Mouse (Mus musculus) gastrocnemius, adult 18-20 months (tissue): ENCODE measurements around the gene Xpo4. TPM values are rescaled to one million over a fixed set of nuclear protein-coding genes. Genes with fewer than 3 reads are reported as not detected.
A peak's percentile ranks its signal among the peaks of the same experiment; 100 is the strongest.
"Not testable (repeated sequence)": the region's sequence is repeated elsewhere in the genome, so short reads cannot be mapped to it uniquely, and the experiment has no call there.

Experiments used
- DNase-seq: peaks from one replicate; pipeline ENCODE4 v3.0.0; 2021; ENCODE audit warnings: low spot score
- total RNA-seq, 2 experiments: library from RNA; stranded (reverse); gene quantifications; 2 replicates each; pipeline ENCODE4 v1.2.3; 2021

The Xpo4 gene
- total RNA-seq, 2 experiments from 2014 or later = 10.1 to 10.9 TPM

DNA sequence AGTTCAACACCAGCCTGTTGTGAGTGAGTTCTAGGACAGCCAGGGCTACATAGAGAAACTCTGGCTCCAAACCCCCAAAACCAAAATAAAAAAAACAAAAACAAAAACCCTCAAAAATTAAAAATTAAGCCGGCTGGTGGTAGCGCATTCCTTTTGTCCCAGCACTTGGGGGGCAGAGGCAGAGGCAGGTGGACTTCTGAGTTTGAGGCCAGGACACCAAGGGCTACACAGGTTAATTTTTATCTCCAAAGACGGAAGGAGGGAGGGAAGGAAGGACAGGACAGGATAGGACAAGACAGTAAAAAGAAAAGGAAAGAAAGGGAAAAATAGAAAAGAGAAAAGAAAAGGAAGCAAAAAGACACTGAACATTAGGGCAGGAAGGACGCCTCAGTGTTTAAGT lies 17.5 kb upstream of the Xpo4 start:
- DNase-seq = no peak

DNA sequence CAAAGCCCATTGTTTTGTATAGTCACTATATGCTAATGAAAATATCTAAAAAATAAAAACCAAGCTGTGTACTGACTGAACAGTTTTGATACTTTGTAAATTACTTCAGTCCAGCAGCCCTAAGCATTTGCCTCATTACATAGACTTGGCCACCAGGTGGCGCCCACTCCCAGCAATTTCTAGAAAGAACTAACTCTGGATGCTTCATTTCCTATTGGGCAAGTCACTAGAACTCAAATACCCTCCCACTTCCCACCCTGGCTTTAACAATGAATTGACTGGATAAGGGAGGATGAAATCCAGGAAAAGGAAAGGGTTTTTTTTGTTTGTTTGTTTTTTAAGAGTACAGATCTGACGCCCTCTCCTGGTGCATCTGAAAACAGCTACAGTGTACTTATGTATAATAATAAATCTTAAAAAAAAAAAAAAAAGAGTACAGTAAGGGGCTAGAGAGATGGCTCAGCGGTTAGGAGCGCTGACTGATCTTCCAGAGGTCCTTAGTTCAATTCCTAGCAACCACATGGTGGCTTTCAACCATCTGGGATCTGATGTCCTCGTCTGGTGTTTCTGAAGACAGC lies 14.8 kb upstream of the Xpo4 start:
- DNase-seq = peak; percentile 86

DNA sequence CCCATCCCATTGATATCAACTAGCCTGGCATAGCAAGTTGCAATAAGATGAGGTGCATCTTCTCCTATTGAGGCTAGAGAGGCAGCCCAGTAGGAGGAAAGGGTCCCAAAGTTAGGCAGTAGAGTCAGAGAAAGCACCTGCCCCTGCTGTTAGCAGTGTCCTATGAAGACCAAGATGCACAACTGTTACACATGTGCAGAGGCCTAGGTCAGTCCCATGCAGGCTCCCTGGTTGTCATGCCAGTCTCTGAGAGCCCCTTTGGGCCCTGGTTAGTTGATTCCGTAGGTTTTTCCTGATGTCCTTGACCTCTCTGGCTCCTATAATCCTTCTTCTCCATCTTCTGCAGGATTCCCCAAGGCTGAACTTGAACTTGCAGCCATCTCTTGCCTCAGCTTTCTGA lies 14.3 kb upstream of the Xpo4 start:
- DNase-seq = no peak

DNA sequence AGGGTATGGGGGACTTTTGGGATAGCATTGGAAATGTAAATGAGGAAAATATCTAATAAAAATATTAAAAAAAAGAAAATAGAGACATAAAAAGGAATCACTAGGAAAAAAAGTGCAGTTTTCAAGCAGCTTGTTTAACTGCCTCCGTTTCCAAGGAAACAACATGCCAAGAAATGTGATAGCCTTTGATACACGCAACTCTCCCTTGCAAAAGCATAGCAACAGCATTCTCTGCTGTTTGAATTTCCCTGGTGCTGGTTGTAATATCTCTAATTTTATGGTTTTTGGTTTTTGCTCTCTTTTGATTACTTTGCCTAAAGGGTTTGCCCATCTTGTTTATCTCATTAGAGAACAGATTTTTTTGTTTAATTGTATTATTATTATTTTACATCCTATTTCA lies 10.3 kb upstream of the Xpo4 start:
- no peak for DNase-seq

DNA sequence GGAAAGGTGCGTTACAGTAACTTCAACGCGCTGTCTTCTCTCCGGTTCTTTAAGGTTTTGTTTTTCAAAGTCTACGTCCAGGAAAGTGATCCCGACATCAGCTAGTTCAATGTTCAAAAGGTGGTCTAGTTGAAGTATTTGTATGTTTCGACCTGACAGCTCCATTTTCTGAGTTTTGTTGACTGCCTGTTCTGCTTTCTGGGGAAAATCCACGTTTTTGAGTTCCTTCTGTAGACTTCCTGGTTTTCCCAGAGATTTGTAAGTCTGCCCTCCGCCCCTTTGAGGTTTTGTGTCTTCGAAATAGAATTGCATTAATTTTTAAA lies 359 bp upstream of the Xpo4 start:
- DNase-seq = no peak

DNA sequence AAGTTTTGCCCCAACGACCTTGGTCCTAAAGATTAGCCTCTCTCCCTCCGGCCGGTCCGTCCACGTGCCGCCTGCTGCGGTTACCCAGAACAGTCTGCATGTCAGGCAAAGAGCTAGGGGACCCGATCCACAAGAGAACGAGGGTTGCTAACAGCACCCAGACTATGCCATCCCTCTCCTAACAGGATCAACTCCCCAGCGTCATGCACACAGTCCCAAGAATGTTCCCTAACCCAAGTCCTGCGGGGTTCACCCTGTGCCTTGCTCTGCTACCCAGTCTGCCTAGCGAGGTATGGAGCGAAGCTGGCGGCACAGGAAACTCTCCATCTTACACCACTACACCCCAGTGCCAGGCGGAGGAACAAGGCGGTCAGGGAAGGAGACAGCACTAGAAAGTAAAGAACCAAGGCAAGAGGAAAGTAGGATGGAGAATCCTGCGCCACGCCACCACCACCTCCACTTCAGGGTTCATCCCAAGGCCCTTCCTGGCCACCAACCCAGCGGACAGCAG lies 864 bp downstream of the Xpo4 start:
- no peak for DNase-seq

DNA sequence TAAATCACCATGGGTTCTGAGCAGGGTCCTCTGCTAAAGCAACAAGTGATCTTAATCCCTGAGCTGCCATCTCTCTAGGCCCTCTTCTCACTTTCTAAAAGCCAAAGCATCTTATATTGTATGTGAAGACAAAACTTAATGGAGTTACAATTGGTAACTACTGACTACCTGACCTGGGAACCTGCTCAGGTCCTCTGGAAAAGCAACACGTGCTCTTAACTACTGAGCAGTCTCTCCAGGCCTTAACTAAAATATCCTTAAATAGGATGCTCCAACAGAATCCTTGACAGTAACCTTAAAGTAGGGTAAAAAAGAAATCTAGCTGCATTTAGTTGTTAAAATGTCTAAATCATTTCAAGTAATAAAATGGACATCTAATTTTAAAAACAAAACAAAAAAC lies 1.6 kb downstream of the Xpo4 start:
- no peak for DNase-seq

DNA sequence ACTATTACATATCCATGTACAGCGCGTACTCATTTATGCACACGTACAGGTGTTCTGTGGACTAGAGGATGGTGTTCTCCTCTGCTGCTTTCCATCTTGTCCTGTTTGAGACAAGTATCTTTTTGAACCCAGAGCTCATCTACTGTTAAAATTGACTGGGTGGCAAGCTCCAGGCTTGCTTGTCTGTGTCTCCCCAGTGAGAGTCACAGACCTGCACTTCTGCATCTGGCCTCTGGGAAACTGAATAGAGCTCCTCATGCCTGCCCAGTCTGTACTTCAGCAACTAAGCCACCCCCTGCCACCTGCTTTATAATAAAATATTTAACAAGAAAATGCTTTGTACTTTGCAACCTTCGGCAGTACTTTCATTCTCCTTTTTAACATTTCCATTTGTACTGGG lies 6.9 kb downstream of the Xpo4 start:
- DNase-seq = no peak

DNA sequence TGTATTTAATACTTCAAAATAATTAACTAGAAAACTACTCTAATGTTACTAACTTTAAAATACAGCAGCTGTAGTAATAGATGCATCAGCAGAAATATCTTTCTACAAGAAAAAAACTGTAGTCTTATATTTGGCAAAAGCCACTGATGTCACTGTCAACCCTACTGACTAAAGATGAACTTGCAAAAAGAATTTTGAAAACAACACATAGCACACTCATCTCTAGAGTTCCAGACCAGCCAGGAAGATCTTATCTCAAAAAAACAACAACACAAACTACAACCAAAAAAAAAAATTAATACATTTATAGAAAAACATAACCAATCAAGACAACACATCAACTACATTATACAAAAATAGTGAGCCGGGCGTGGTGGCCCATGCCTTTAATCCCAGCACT lies 7.7 kb downstream of the Xpo4 start:
- no peak for DNase-seq

DNA sequence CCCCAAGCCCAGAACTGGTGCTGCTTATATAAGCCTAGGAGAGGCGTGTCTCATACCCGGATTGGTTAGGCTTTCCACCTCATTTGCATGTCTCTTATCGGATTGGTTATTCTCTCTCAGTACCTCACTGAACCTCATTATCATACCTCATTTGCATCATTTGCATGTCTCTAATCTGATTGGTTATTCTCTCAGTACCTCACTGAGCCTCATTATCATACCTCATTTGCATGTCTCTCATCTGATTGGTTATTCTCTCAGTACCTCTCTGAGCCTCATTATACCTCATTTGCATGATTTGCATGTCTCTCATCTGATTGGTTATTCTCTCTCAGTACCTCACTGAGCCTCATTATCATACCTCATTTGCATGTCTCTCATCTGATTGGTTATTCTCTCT lies 8.7 kb downstream of the Xpo4 start:
- not testable (repeated sequence) for DNase-seq

DNA sequence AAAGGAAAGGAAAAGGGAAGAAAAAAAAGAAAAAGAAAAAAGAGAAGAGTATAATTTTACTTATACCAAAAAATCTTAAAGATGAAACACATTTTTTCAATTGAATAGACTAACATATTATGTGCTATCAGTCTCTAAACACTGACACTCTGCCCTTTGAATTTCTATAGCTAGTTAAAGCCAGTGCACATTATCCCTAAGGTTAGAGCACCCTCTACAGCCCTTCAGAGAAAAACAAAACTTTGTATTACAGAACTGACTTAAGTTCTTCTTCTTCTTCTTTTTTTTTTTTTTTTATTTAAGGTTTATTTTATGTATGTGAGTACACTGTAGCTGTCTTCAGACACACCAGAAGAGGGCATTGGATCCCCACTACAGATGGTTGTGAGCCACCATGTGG lies 15.7 kb downstream of the Xpo4 start:
- no peak for DNase-seq

DNA sequence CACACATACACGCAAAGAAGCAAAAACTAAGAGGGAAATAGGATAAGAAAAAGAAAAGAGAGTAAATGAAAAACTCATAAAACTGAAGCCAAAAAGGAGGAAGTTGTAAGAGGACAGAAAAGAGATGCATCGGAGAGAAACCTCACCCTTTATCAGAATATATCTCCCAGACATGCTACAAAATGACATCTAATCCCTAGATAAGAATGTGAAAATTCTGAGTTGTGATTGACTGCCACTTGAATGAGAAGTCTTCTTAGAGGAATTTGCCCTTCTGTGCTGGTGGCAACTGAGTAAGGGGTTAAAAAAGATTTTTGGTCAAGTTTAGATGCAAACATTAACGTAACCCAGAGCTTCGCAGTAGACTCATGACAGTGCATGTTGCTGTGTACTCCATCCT lies 19.1 kb downstream of the Xpo4 start:
- DNase-seq = no peak

DNA sequence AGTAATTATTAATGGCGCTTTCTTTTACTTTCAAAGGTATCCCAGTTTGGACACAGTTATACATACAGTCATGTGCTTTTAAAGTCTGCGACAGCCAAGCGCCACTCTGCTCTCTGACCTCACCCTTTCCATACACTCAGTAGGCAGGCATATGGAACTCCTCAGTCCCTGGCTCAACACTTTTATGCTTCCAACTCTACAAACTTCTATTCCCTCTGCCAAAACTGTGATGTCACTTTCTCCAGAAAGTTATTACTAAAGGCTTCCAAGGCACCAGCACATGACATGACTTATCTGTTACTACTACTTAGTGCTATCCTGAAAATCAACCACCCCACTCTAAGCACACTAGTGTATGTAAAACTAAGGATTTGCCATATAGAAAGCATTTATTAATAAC lies 26.1 kb downstream of the Xpo4 start:
- DNase-seq = no peak

DNA sequence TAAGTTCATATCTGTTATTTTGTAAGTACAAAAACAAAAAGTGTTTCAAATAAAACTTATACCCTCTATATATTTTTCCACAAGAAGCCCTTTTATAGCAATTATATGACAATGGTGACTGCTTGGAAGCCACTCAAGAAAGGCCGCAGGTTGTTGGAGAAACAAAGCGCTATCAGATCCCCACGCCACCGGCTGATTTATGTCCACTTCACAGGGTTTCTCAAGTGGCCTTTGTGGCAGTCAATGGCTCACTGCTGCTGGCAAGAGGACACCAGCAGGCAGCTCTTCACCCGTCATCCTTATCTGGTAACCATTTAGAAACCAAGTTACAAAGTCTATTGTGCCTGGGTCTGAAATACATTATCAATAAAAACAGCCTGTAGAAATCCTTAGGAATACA lies 31.1 kb downstream of the Xpo4 start:
- no peak for DNase-seq

DNA sequence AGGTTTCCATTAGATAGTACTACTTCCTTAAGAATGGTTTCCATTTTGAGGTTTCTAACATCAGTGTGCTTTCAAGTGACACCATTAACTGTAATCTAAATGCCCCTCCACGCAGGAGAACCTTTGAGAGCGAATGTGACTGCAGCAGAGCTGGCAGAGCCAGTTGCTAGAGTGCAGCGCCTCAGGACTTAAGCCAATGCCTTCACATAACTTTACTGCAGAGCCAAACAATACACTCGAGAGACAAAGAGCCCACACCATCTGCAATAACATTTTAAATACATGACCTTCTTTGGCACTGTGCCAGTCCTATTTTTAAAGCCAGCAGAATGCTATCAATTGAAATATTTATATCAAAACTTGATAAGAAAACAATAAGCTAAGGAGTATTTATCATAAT lies 35.6 kb downstream of the Xpo4 start:
- no peak for DNase-seq

DNA sequence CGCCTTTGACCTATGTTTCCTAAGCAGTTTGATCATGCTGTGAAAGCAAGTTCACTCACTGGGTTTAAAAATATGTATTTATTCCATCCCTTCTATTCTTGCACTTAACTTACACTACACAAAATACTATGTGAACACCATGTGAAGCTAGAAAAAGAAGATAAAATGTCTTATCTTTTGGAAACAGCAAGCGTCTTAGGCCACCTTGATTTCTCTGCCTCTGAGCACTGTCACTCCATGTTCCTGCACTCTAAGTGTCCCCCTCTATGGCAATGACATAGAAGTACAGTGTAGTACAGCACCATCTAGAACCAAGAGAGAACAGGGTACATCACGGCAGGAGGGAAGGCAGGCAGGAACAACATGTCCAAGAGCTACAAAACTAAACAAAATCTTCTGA lies 42.3 kb downstream of the Xpo4 start:
- DNase-seq = no peak

DNA sequence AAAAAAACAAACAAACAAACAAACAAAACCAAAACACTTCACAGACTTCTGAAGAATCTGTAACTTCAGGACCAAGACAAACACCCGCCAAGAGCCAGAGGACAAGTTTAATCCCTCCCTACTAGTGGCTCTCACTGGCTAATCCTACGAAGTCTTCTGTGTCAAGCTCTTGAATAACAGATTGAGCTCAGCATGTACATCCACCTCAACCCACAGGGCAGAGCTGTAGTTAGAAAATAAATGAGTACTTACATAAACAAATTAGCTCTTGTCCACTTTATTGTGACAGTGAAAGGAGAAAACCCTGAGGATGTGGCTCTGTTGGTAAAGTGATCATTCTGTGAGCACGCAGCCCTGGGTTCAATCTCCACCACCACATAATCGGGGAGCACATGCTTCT lies 43.5 kb downstream of the Xpo4 start:
- no peak for DNase-seq

DNA sequence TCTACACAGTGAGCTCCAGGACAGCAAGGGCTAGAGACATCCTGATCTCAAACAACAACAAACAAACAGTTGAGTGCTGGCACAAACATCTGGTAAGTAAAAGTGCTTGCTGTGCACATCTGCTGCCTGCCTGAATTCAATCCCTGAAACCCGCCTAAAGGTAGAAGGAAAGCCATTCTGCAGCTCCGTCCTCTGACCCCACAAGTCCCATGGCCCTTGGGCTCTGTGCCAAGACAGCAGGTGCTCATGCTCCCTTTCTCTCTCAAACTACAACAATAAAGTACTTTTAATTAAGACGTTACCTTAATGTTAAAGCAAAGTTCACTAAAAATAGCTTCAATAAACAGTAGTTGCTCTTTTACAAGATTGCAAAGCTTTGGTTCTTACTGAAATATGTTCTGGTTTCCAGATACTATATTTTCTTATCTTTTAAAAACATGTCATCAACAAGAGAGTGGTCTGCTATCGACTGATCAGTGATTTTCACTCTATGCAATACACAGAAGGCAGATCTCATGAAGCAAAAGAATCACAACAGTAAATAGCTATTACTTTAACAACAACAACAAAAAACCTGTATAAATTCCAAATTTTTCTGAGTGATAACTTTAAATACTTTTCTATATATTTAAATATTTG lies 44.5 kb downstream of the Xpo4 start:
- no peak for DNase-seq

DNA sequence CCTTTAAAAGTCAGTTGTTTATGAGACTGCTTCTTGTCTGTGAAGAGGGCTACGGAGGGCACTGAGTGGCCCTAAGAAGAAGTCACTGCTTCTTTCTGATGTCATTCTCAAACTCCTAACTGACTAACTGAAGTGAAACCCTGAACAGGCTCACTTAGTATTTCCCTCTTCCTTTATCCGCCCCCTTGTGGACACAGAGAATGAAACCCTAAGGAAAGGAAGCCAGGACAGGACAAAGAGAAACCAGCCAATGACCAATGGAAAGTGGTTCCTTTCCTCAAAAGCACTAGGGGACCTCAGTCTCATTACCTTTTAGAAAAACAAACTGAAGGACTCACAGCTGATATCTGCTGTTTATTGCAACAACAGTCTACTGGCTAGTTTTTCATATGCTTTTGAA lies 45.7 kb downstream of the Xpo4 start:
- DNase-seq = peak; percentile 66

DNA sequence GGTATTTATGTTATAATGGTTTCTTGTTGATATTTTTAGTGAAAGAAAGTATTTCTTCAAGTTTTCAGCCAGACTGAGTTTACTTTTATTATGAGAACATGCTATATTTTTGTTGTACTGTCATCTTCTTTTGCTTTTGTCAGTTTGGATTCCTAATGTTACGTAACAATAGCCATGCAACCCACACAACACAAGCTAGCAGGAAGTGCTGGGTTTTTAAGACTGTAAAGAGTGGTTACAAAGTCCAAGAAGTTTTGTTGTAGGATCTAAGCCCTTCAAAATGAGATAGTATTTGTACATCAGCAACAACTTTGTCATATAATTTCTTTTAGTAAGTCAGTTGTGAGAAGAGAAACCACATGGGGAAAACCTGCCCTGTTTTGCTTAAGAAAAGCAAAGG lies 47.6 kb downstream of the Xpo4 start:
- no peak for DNase-seq

DNA sequence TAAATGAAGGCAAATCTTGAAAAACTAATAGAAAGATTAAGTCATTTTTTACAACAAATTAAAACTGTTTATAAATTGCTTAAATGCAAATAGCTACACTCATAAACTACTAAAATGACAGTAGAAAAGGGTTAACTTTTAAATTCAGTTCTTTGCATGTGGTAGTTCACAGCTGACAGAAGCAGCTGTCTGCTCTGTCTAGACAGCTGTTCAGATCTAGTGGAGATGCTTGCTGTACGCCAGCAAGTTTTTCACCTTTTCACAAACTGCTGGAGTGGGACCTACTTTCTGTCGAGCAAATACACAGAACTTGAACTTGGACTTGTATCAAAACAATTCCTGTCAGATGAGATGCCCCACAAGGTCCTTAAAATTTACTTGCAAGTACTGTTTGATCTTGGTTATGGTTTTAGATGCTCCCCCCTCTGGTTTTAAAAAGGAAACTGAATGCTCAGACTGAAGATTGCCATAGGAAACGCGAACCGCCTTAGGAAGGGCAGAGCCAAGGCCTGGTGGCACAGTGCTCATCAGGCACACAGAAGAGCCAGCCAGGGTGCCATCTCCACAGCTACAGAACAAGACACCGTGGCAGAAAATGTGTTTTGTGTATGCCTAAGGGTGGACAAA lies 48.8 kb downstream of the Xpo4 start:
- peak; percentile 21 for DNase-seq

DNA sequence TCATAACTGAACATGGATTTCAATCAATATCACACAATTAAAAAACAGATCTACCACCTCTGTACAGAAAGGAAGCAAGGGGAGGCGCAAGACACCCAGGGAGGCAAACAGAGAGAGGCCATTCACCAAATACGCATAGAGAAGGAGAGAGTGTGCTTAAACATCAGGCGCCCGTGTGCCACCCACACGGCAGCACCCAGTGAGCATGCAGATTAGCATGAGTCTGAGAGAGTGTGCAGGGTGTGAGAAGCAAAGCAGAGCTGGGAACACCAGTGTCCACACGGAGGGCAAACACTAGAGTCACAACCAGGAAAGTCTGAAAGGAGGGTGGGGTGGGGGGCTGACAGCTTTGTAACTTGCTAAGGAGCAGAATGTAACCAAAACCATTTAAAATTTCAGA lies 49.4 kb downstream of the Xpo4 start:
- no peak for DNase-seq

DNA sequence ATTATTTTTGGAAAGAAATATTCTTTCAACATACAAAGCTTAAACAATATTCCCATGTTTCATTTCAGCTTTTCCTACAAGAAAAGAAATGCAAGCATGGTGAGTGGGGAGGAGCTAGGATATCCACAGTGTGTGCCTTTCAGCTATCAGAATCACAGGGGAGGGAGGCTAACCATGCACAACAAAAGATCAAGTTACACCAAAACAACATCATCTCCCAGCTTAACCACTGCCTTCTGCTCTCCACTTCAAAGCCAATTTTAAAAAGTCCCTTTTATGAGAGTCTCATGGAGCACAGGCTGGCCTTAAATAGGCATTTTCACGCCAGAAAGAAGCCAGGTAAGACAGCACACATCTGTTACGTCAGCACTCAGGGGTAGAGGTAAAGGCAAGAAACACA lies 54.2 kb downstream of the Xpo4 start:
- DNase-seq = no peak
